Mouse (Mus musculus) embryonic fibroblast, embryonic 13.5 days (primary cell): Measurements from ENCODE around the gene Uap1. TPM values are rescaled to one million over a fixed set of nuclear protein-coding genes. Genes with fewer than 3 reads are reported as not detected.
A peak's percentile ranks its signal among the peaks of the same experiment; 100 is the strongest.
"Not testable (repeated sequence)": the region's sequence is repeated elsewhere in the genome, so short reads cannot be mapped to it uniquely, and the experiment has no call there.

Experiments used
- H3K27ac ChIP-seq: 2 replicates; pipeline ENCODE4 v1.5.1; 2012; ENCODE audit warnings: low read length, control low read depth, inconsistent platforms; ENCODE audit not compliant: insufficient read depth
- H3K4me1 ChIP-seq: 2 replicates; pipeline ENCODE4 v1.6.1; 2011; ENCODE audit warnings: low read length; ENCODE audit not compliant: control insufficient read depth, insufficient read depth
- H3K4me3 ChIP-seq: 2 replicates; pipeline ENCODE4 v1.5.1; 2011; ENCODE audit warnings: mild to moderate bottlenecking, control low read depth, low read length; ENCODE audit not compliant: insufficient read depth
- CTCF ChIP-seq: IDR thresholded peaks from 2 replicates; pipeline ENCODE4 v1.5.1; 2011; ENCODE audit warnings: mild to moderate bottlenecking, control low read depth, low read length, moderate library complexity, borderline replicate concordance; ENCODE audit not compliant: insufficient read depth
- POLR2A ChIP-seq: IDR thresholded peaks from 2 replicates; pipeline ENCODE4 v1.6.1; 2011; ENCODE audit warnings: low read depth, mild to moderate bottlenecking, control low read depth, low read length, moderate library complexity
- polyA plus RNA-seq: library from polyadenylated mRNA; stranded (reverse); fragments of >200 nt; gene quantifications from 2 replicates; pipeline ENCODE4 v1.2.4, GENCODE M21; 2011; ENCODE audit warnings: low read depth; ENCODE audit not compliant: missing spikeins, insufficient read length

The Uap1 gene
- polyA plus RNA-seq, 1 experiment, result 56.9 TPM

GRCm38 (mm10) chr1:170130962-170131361 lies 43.8 kb downstream of the Uap1 start:
- Histone ChIP-seq H3K4me1 (no peaks in the 10 kb centered on the region; the same call in 1 of the 2 replicates), H3K27ac (no peak overlapping the region), H3K4me3 (no peak overlapping the region)
- TF ChIP-seq CTCF (no peak), POLR2A (no peak)

GRCm38 (mm10) chr1:170124644-170125043 lies 50.1 kb downstream of the Uap1 start:
- no peak overlapping the region for H3K27ac ChIP-seq
- TF ChIP-seq CTCF (no peak), POLR2A (no peak)
- H3K4me3 ChIP-seq, result no peak overlapping the region
- no peaks in the 10 kb centered on the region for H3K4me1 ChIP-seq

- peaks cover 9% of the 10 kb centered on the region; the same call in 1 of the 2 replicates for H3K4me1 ChIP-seq
- TF ChIP-seq POLR2A (no peak), CTCF (no peak)
- no peak overlapping the region for H3K4me3 ChIP-seq
- peak overlapping the region; percentile 65 for H3K27ac ChIP-seq
These were observed 61.1 kb downstream of the Uap1 start for GRCm38 (mm10) chr1:170113616-170114015.

GRCm38 (mm10) chr1:170112261-170112660 lies 62.5 kb downstream of the Uap1 start:
- Histone ChIP-seq H3K4me3 (no peak overlapping the region), H3K4me1 (peaks cover 11% of the 10 kb centered on the region; the same call in 1 of the 2 replicates), H3K27ac (no peak overlapping the region)
- TF ChIP-seq POLR2A, result no peak
- no peak for TF ChIP-seq CTCF

- peaks cover 11% of the 10 kb centered on the region; the same call in 1 of the 2 replicates for H3K4me1 ChIP-seq
- TF ChIP-seq POLR2A (peak; percentile 42), CTCF (no peak)
- peak overlapping the region; percentile 95 for H3K27ac ChIP-seq
- peak overlapping the region; percentile 20 for H3K4me3 ChIP-seq
These were observed 63.0 kb downstream of the Uap1 start for GRCm38 (mm10) chr1:170111651-170112226.

- Histone ChIP-seq H3K4me1 (peaks cover 11% of the 10 kb centered on the region; the same call in 1 of the 2 replicates), H3K4me3 (peak within 1 kb of the TSS; percentile 70), H3K27ac (peak within 1 kb of the TSS; percentile 95)
- TF ChIP-seq POLR2A (peak; percentile 52), CTCF (no peak)
These were observed 64.0 kb downstream of the Uap1 start, which contains the start of gene Ddr2 for GRCm38 (mm10) chr1:170110516-170111332. Gene Ddr2, minus strand, starts transcription at chr1:170110762.

- no peak for TF ChIP-seq CTCF
- H3K4me3 ChIP-seq, result peak overlapping the region; percentile 70
These were observed 64.8 kb downstream of the Uap1 start for GRCm38 (mm10) chr1:170109776-170110515.

GRCm38 (mm10) chr1:170102814-170103213 lies 71.9 kb downstream of the Uap1 start:
- H3K4me3 ChIP-seq, H3K4me1 ChIP-seq, H3K27ac ChIP-seq: not testable (repeated sequence)

More at GRCm38 (mm10) chr1:170109776-170110515, 64.8 kb downstream of the Uap1 start:
- H3K27ac ChIP-seq, result peak overlapping the region; percentile 95
- peaks cover 11% of the 10 kb centered on the region; the same call in 1 of the 2 replicates for H3K4me1 ChIP-seq

Other genes with a start within 250 kb of the Uap1 start
- not detected in 2 replicates for gene Ccdc190, start 246.3 kb downstream of the Uap1 start, polyA plus RNA-seq
- 33.7 and 49.1 TPM in 2 replicates for gene Hsd17b7, start 205.7 kb downstream of the Uap1 start, polyA plus RNA-seq
- 254 and 299 TPM in 2 replicates for gene Ddr2, start 64.2 kb downstream of the Uap1 start, polyA plus RNA-seq
- 42.9 and 51.9 TPM in 2 replicates for gene Uhmk1, start 40.4 kb upstream of the Uap1 start, polyA plus RNA-seq
- gene Sh2d1b2, start 57.8 kb upstream of the Uap1 start, polyA plus RNA-seq, result not detected in 2 replicates
- 0.19 and 0.75 TPM in 2 replicates for gene Sh2d1b1, start 102.4 kb upstream of the Uap1 start, polyA plus RNA-seq
- 0.89 and 1.5 TPM in 2 replicates for gene Gm7694, start 131.4 kb upstream of the Uap1 start, polyA plus RNA-seq
- not detected in 2 replicates for gene Spata46, start 133.8 kb upstream of the Uap1 start, polyA plus RNA-seq